In the genomic region with DNA sequence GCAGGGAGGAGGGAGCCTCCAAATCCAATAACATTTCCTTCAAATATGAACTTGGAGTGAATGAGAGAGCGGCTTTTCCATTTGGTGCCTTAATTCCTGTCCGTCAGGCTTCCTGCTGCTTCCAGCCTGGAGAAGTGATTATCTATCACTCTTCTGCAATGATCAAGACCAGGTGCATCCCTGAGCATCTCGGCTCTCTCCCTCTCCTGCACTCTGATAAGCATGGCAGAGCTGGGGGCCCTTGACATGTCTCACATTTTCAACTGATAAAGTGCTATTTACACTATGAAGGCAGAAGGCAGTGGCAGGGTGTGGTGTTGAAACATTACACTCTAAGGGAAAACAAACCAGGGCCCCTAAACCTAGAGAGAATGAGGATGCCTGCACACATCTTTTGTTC, we compare ENCODE assay signal across 30 mouse cellular contexts.
DNase-seq lines count a peak whose midpoint lies in the region; ATAC-seq and TF ChIP-seq lines count a peak whose summit lies in the region.
"Had no signal": no experiment of that assay in that cellular context is flagged by ENCODE, and none has a peak within 500 bp of the region (broad histone marks: within the 10 kb centered on the region; RNA-seq: fewer than 3 reads in every experiment).

No protein-coding gene starts in this region.

- H3K9me3 ChIP-seq in forebrain, embryonic 13.5 days (replicated peaks), result no peaks in the 10 kb centered on the region
- H3K9me3 ChIP-seq in forebrain, embryonic 11.5 days (ENCODE audit: control insufficient read depth, low read length), result no peaks in the 10 kb centered on the region
- no peaks in the 10 kb centered on the region for H3K9me3 ChIP-seq in hindbrain, embryonic 14.5 days (ENCODE audit: control insufficient read depth, low read length)
- no peaks in the 10 kb centered on the region for H3K9me3 ChIP-seq in hindbrain, embryonic 11.5 days (ENCODE audit: control insufficient read depth, low read length)
- H3K9me3 ChIP-seq in midbrain, embryonic 15.5 days, result no peaks in the 10 kb centered on the region
- H3K9me3 ChIP-seq: forebrain, embryonic 10.5 days; heart, embryonic 15.5 days; limb, embryonic 10.5 days; liver, embryonic 15.5 days; lung, embryonic 15.5 days; neural tube, embryonic 12.5 days had no signal

- peak overlapping the region; percentile 3; the same call in 1 of the 2 replicates for H3K27ac ChIP-seq in forebrain, embryonic 13.5 days
- H3K27ac ChIP-seq in forebrain, embryonic 11.5 days (ENCODE audit: low read depth, low read length), result no peak overlapping the region
- H3K27ac ChIP-seq in hindbrain, embryonic 14.5 days, result peak overlapping the region; percentile 57; the same call in 1 of the 2 replicates
- no peak overlapping the region for H3K27ac ChIP-seq in hindbrain, embryonic 11.5 days (ENCODE audit: low read depth, low read length)
- H3K27ac ChIP-seq in midbrain, embryonic 15.5 days, result peak overlapping the region; percentile 67
- H3K27ac ChIP-seq: forebrain, embryonic 10.5 days; layer of hippocampus, adult 2 months; limb, embryonic 10.5 days; liver, embryonic 15.5 days; lung, embryonic 15.5 days; neural tube, embryonic 12.5 days had no signal

- no peak overlapping the region for H3K9ac ChIP-seq in forebrain, embryonic 13.5 days
- H3K9ac ChIP-seq in forebrain, embryonic 11.5 days (ENCODE audit: low read length), result no peak overlapping the region
- H3K9ac ChIP-seq in hindbrain, embryonic 14.5 days, result no peak overlapping the region
- H3K9ac ChIP-seq in hindbrain, embryonic 11.5 days (ENCODE audit: low read depth, low read length), result no peak overlapping the region
- H3K9ac ChIP-seq in midbrain, embryonic 15.5 days, result no peak overlapping the region
- H3K9ac ChIP-seq: heart, embryonic 15.5 days; liver, embryonic 15.5 days; lung, embryonic 15.5 days; neural tube, embryonic 12.5 days had no signal

- H3K36me3 ChIP-seq in forebrain, embryonic 13.5 days (ENCODE audit: poor library complexity, severe bottlenecking), result no peaks in the 10 kb centered on the region
- no peaks in the 10 kb centered on the region for H3K36me3 ChIP-seq in forebrain, embryonic 11.5 days (ENCODE audit: control insufficient read depth, insufficient read depth, low read length)
- H3K36me3 ChIP-seq in hindbrain, embryonic 14.5 days (replicated peaks; ENCODE audit: control insufficient read depth, insufficient read depth), result no peaks in the 10 kb centered on the region
- no peaks in the 10 kb centered on the region for H3K36me3 ChIP-seq in hindbrain, embryonic 11.5 days (ENCODE audit: control insufficient read depth, insufficient read depth, low read length)
- H3K36me3 ChIP-seq in midbrain, embryonic 15.5 days (replicated peaks), result no peaks in the 10 kb centered on the region
- H3K36me3 ChIP-seq: forebrain, embryonic 10.5 days; G1E; heart, embryonic 15.5 days; limb, embryonic 10.5 days; liver, embryonic 15.5 days; lung, embryonic 15.5 days; neural tube, embryonic 12.5 days had no signal

- H3K4me3 ChIP-seq in forebrain, embryonic 13.5 days, result no peak overlapping the region
- no peak overlapping the region for H3K4me3 ChIP-seq in forebrain, embryonic 11.5 days (ENCODE audit: low read depth, low read length)
- no peak overlapping the region for H3K4me3 ChIP-seq in hindbrain, embryonic 14.5 days (replicated peaks; ENCODE audit: low read length)
- no peak overlapping the region for H3K4me3 ChIP-seq in hindbrain, embryonic 11.5 days (ENCODE audit: low read depth, low read length)
- H3K4me3 ChIP-seq in midbrain, embryonic 15.5 days, result no peak overlapping the region
- H3K4me3 ChIP-seq: forebrain, embryonic 10.5 days; heart, embryonic 15.5 days; layer of hippocampus, adult 2 months; limb, embryonic 10.5 days; liver, embryonic 15.5 days; lung, embryonic 15.5 days; megakaryocyte, embryonic 14.5 days; neural tube, embryonic 12.5 days had no signal

- DNase-seq in forebrain, embryonic 11.5 days (ENCODE audit: low spot score), result no peak
- DNase-seq in hindbrain, embryonic 14.5 days (ENCODE audit: low spot score), result no peak
- DNase-seq in hindbrain, embryonic 11.5 days (ENCODE audit: low spot score), result no peak
- peak; percentile 47 for DNase-seq in brain, embryonic 14.5 days (ENCODE audit: low read depth)
- DNase-seq: adrenal gland, postnatal 36 days; B cell, adult 2 months; cerebellum, adult 18-20 months; cerebellum, postnatal 25 days; kidney, adult 9 months; kidney, postnatal 25 days; liver; lung, postnatal 36 days; right cerebral cortex, adult 18-20 months; right cerebral cortex, postnatal 4 days; thymus, postnatal 36 days had no signal

- no peaks in the 10 kb centered on the region for H3K27me3 ChIP-seq in forebrain, embryonic 13.5 days
- H3K27me3 ChIP-seq in forebrain, embryonic 11.5 days (ENCODE audit: control insufficient read depth, insufficient read depth, low read length), result no peaks in the 10 kb centered on the region
- no peaks in the 10 kb centered on the region for H3K27me3 ChIP-seq in hindbrain, embryonic 14.5 days (ENCODE audit: control insufficient read depth, insufficient read depth, low read length)
- H3K27me3 ChIP-seq in hindbrain, embryonic 11.5 days (ENCODE audit: control insufficient read depth, insufficient read depth, low read length), result no peaks in the 10 kb centered on the region
- H3K27me3 ChIP-seq in midbrain, embryonic 15.5 days (replicated peaks), result no peaks in the 10 kb centered on the region
- H3K27me3 ChIP-seq: CH12.LX; heart, embryonic 15.5 days; liver, embryonic 15.5 days; lung, embryonic 15.5 days; megakaryocyte, embryonic 14.5 days; neural tube, embryonic 12.5 days; Patski had no signal

- H3K4me1 ChIP-seq in forebrain, embryonic 13.5 days, result peaks cover 25% of the 10 kb centered on the region
- no peaks in the 10 kb centered on the region for H3K4me1 ChIP-seq in forebrain, embryonic 11.5 days (replicated peaks; ENCODE audit: control insufficient read depth, insufficient read depth, low read length)
- H3K4me1 ChIP-seq in hindbrain, embryonic 14.5 days (replicated peaks; ENCODE audit: control insufficient read depth, insufficient read depth, low read length), result peaks cover 10% of the 10 kb centered on the region; the same call in 1 of the 2 replicates
- H3K4me1 ChIP-seq in hindbrain, embryonic 11.5 days (replicated peaks; ENCODE audit: control insufficient read depth, insufficient read depth, low read length), result no peaks in the 10 kb centered on the region
- H3K4me1 ChIP-seq in midbrain, embryonic 15.5 days, result peaks cover 24% of the 10 kb centered on the region
- H3K4me1 ChIP-seq: limb, embryonic 10.5 days; liver, embryonic 15.5 days; lung, embryonic 15.5 days; megakaryocyte, embryonic 14.5 days; neural tube, embryonic 12.5 days had no signal

- no peak for ATAC-seq in forebrain, embryonic 13.5 days
- ATAC-seq in forebrain, embryonic 11.5 days (replicated peaks; ENCODE audit: low FRiP score), result no peak
- no peak for ATAC-seq in hindbrain, embryonic 14.5 days (ENCODE audit: low FRiP score)
- no peak for ATAC-seq in hindbrain, embryonic 11.5 days (ENCODE audit: low FRiP score)
- ATAC-seq in midbrain, embryonic 15.5 days (replicated peaks), result 0 out of 2 replicates have a peak, but pooled peaks have one; percentile 43
- no peak for ATAC-seq in frontal cortex, adult (ENCODE audit: low TSS enrichment)
- ATAC-seq: intestine, embryonic 16.5 days; Patski had no signal

- no peak overlapping the region for H3K4me2 ChIP-seq in forebrain, embryonic 13.5 days
- H3K4me2 ChIP-seq in forebrain, embryonic 11.5 days (ENCODE audit: low read depth, low read length, severe bottlenecking), result no peak overlapping the region
- H3K4me2 ChIP-seq in hindbrain, embryonic 14.5 days (replicated peaks), result no peak overlapping the region
- no peak overlapping the region for H3K4me2 ChIP-seq in hindbrain, embryonic 11.5 days (replicated peaks; ENCODE audit: low read depth, low read length)
- H3K4me2 ChIP-seq in midbrain, embryonic 15.5 days, result no peak overlapping the region
- H3K4me2 ChIP-seq: heart, embryonic 15.5 days; liver, embryonic 15.5 days; lung, embryonic 15.5 days; neural tube, embryonic 12.5 days had no signal

- WGBS in forebrain, embryonic 13.5 days, result 69% methylated on average over 3 of the region's 3 CpGs
- WGBS in forebrain, embryonic 11.5 days, result 55% methylated on average over 3 of the region's 3 CpGs
- 32% methylated on average over 3 of the region's 3 CpGs for WGBS in hindbrain, embryonic 14.5 days
- 52% methylated on average over 3 of the region's 3 CpGs for WGBS in hindbrain, embryonic 11.5 days
- 43% methylated on average over 3 of the region's 3 CpGs for WGBS in midbrain, embryonic 15.5 days

- TF ChIP-seq POLR2A in brain, embryonic 14.5 days (IDR thresholded peaks at IDR 0.05; ENCODE audit: borderline replicate concordance, extremely low read depth, insufficient read depth, insufficient read length, poor library complexity, severe bottlenecking), result no peak

- no peak for TF ChIP-seq CTCF in brain, embryonic 14.5 days (IDR thresholded peaks at IDR 0.05; ENCODE audit: borderline replicate concordance, extremely low read depth, insufficient read depth, insufficient read length)

Comparison
In these comparisons a context has a peak if more than half of its experiments do, and no peak if none do; other contexts are left out.
1. H3K27ac ChIP-seq: peak in forebrain, embryonic 13.5 days (single experiment), hindbrain, embryonic 14.5 days (single experiment) and midbrain, embryonic 15.5 days (single experiment); none in forebrain, embryonic 11.5 days (single experiment) and hindbrain, embryonic 11.5 days (single experiment).